Mouse (Mus musculus): ENCODE data around the gene Gys2. TPM values are rescaled to one million over a fixed set of nuclear protein-coding genes. Genes with fewer than 3 reads are reported as not detected.

The Gys2 gene
- total RNA-seq, 2 experiments from 2014 or later = 0.12 to 0.28 TPM

DNA sequence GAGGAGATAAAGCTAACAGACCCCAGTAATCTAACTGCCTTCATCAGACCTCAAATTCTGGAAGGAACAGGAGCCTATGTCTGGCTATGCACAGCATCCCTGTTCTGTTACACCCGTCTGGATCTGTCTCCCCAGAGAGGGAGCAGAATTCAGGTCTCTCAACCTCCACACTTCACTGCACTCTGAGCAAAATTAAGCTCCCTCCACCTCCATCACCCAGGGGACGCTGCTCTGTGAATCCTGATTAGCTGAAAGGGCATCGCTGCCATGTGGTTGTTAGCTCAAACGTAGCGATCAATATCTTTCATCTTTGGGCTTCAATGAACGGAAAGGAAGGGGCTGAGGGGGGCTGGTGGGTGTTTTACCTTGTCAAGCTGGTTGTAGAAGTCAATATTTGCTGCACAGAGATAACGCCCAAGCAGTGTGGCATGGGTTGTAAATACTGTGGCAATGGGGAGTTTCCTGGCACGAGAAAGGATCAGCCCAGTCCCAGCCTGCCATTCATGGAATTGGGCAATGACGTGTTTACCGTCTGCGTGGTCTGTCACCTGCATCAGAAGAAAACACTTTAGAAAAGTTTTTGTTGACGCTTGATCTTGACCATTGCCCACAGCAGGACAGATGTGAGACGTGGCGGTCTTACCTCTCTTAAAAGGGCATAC is 13.8 kb downstream of the Gys2 start:
- no peak for DNase-seq (ENCODE audit: low spot score in 2 of 2)

DNA sequence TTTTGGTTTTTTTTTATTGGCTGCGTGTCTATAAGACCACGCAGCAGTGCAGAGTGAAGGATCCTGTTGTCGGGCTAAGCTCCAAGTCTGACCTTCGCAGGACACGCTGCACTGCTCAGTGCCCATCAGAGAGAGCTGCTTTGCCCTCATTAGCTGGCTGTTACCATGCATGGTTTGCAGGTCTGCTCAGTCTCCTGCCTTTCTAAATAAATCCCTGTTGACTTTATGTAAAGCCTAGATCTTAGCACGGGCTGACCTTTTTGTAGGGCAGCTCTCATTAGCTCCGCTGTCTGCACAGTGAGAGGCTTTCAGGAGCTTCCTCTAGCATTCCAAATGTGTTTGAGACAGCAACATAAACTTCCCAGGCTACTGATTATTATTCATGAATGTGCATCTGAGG is 14.9 kb downstream of the Gys2 start:
- DNase-seq (ENCODE audit: low spot score in 2 of 2) = no peak

- DNase-seq (ENCODE audit: low spot score in 2 of 2) = peak in 1 of 2 experiments; percentile 55
Observed at GRCm38 (mm10) chr6:142455314-142455996, 17.5 kb downstream of the Gys2 start.

DNA sequence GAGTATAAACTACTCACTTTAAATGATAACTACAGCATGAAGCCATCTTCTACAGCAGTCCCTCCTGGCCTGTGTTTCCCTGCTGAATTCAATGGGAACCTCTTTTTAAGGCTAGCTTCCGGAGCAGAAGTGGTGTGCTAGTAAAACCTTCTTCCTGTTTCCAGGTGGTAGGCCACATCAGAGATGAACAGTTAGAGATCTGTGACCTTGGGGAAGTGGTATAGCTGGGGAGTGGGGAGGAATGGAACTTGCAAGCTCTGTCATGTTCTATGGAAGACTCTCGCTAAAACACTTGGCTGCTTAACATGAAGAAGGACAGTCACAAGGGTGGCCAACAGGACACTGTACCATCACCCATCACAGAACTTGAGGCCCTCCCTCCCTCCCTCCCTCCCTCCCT is 19.6 kb downstream of the Gys2 start:
- DNase-seq (ENCODE audit: low spot score in 2 of 2) = no peak

GRCm38 (mm10) chr6:142451381-142451780 is 21.5 kb downstream of the Gys2 start:
- no peak for DNase-seq (ENCODE audit: low spot score in 2 of 2)

DNA sequence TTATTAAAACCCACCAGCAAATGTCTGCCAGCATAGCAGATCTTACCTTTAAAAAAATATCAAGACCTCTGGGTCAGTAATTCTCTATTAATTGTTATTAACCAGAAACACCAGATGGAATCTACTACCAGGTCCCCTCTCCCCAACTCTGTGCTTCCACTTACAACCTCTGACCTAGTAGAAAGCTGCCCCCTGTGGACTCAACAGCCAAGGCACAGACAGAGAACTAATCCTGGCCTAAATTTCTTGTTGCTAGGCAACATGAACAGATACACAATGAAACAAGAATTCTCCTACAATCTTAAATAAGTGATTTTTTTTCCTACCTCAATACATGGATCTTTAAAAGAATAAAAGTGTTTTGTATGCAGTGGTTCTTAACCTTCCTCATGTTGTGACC is 43.8 kb downstream of the Gys2 start:
- DNase-seq (ENCODE audit: low spot score in 2 of 2) = no peak

- DNase-seq (ENCODE audit: low spot score in 2 of 2) = no peak
Observed at GRCm38 (mm10) chr6:142424976-142425375, 47.9 kb downstream of the Gys2 start.

DNA sequence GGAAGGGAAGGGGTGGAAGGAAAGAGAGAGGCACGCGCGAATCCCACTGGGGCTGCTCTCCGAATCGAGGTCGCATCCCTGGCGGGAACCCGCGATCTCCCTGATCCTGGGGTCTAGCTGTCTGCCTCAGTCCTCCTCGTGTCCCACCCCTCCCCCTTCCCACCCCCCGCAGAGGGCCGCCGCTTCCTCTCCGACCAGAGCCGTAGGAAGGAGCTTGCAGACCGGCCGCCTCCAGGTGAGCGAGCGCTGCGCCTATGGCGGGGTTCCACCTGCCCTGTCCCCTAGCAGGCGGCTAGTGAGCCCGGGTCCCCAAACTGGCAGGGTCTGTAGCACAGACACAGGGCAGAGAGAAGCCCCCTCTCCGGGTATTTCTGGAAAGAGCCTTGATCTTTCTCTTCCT is 58.3 kb downstream of the Gys2 start:
- no peak for DNase-seq (ENCODE audit: low spot score in 2 of 2)

GRCm38 (mm10) chr6:142413845-142414244 is 59.1 kb downstream of the Gys2 start:
- no peak for DNase-seq (ENCODE audit: low spot score in 2 of 2)

DNA sequence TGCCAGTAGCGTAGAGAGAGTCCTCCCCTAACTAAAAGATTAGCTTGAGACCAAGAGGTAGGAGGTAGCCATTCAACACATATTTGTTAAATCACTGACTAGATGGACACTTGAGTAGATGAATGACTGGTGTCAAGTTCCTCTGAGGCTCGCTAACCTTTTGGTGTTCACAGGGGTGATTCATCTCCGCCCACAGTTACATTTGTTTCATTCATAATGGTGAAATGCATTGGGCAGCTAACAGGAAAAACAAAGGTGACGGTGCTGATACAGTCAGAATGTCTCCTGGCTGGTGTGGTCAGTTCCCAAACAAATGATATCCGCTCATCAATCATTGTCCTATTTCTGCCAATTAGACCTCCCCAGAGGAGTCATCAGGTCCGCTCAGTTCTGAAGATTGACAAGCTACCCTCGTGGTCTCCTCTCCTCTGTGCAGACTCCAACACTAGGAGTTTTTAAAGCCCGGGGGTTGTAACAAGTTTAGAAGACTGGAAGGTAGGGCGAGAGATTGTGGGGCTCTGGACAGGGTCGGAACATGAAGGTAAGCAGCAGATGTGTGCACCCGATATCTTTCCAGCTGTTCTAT is 59.9 kb downstream of the Gys2 start, which contains the start of gene Spx:
Gene Spx, plus strand, starts transcription at position 536 of the 586 bp plus-strand sequence.
- DNase-seq (ENCODE audit: low spot score in 2 of 2) = no peak

- DNase-seq (ENCODE audit: low spot score in 2 of 2) = no peak
Observed at GRCm38 (mm10) chr6:142411140-142411539, 61.8 kb downstream of the Gys2 start.

DNA sequence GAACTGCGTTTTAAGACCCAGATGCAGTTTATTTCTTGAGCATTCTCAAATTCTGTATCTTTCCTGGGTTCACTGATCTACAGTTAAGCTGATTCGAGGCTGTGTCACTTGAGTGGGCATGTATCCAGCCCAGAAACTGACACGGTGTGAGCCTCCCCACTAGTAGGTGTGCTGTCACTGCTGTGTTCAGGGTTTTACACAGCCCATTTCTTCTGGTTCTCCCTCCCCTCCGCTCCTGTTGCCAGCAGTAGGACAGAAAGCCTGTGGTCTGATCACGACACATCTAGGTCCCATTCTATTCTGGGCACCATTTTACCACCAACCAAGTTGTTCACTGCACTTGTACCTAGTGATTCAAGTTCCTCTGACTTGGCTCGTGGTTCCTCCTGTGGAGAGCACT is 77.2 kb downstream of the Gys2 start:
- no peak for DNase-seq (ENCODE audit: low spot score in 2 of 2)

DNA sequence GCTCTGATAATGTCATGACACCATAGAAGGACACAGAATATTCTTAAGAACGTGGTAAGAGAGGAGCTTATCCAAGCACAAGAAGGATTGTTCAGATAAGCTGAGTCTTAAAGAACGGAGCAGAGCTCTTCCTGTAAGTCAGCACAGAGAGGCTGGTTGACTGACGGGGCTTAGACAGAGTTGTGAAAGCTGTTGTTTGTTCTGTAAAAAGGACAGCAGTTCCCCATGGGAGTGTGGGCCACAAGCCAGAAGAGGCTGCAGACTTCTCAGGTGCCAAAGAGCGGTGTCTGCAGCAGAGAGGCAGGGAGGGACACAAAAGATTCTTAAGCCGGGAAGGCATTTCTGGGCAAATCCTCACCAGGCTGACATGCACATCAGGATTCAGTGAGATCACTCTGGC is 78.2 kb downstream of the Gys2 start:
- peak; percentile 11 to 59 for DNase-seq (ENCODE audit: low spot score in 2 of 2)

DNA sequence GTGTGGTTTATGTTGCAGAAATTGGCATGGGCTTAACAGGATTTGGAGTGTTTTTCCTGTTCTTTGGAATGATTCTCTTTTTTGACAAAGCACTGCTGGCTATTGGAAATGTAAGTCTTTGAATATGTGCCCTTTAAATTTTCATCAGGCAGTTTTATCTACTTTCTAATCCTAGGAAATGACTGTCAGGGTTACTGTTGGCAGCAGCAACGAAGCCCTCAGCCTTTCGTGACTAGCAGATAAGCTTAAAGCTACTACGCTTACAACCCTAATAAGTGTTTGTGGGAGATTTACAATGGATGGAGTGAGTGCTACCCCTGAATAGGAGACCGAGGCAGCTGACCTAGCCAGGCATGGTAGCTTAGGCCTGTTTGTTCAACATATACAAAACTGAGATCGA is 80.6 kb downstream of the Gys2 start:
- DNase-seq (ENCODE audit: low spot score in 2 of 2) = no peak

GRCm38 (mm10) chr6:142389101-142389500 is 83.8 kb downstream of the Gys2 start:
- DNase-seq (ENCODE audit: low spot score in 2 of 2) = no peak

DNA sequence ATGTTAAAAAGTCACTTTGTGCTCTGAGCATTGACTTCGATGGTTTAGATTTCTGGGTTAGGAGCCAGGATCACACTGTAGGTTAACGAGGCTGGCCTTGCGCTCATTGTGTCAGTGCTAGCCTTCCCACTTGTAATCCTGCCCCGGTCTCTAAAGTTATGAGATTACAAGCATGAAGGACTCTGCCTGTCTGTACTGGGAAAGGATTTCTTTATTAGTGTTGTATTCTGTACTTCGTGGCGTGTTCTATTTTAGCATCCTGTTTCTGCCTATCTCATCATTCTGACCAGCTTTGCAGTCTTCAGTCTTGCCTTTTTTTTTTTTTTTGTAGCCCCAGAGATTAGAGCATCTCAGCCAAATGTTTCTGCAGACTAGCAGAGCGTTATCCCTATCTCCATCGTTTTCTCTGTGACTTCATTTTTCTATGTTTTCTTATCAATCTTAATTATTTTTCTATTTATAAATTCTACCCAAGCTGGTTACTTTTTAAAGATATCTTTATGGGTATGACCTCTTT is 85.1 kb downstream of the Gys2 start:
- DNase-seq (ENCODE audit: low spot score in 2 of 2) = no peak

GRCm38 (mm10) chr6:142387011-142387754 is 85.7 kb downstream of the Gys2 start, which contains the start of the genes Recql and Golt1b:
TSS of gene Recql (minus strand) at chr6:142387087.
TSS of gene Golt1b (plus strand) at chr6:142387221.
- peak; percentile 98 to 99 for DNase-seq (ENCODE audit: low spot score in 2 of 2)

- DNase-seq (ENCODE audit: low spot score in 2 of 2) = no peak
Observed at GRCm38 (mm10) chr6:142386285-142387010, 86.5 kb downstream of the Gys2 start.

GRCm38 (mm10) chr6:142384521-142384920 is 88.4 kb downstream of the Gys2 start:
- DNase-seq (ENCODE audit: low spot score in 2 of 2) = no peak

DNA sequence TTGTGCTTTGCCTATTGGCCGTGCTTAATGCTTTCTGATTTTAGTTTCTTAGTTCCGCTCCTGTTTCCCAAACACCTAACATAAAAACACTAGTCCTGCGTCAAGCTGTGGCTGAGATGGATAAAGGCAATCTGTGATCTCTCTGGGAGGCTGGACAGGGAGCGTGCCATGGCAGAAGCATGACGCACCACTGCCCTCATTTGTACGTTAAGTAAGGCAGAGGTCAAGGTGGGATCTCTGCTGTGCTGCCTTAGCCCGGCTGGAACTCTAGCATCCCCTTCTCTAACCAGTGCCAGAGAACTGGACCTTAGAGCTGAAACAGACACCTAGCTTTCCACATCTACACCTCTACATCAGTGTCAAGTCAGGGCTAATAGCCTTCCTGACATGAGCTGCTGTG is 91.3 kb downstream of the Gys2 start:
- no peak for DNase-seq (ENCODE audit: low spot score in 2 of 2)

DNA sequence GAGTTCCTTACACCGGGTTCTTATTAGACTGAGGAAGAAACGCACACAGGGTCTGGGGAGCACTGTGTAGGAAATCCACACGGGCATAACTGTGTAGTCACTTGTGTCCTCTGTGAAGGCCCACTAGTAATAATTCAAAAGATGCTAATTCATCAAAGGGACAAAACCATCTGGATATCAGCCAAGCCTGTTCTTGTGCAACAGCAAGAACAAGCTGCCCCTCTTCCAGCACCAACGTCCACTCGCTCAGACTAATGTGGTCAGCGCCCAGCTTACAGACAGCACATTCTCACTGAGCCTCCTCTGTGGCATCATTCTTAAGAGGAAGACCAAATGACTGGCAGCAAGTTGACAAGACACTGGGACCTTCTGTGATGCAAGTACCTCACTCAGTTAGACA is 92.9 kb downstream of the Gys2 start:
- no peak for DNase-seq (ENCODE audit: low spot score in 2 of 2)
